Mouse (Mus musculus) neural tube, embryonic 14.5 days (tissue): ENCODE measurements around the gene Scamp5. TPM values are rescaled to one million over a fixed set of nuclear protein-coding genes. Genes with fewer than 3 reads are reported as not detected.

ENCODE experiments used
- ATAC-seq: fragments of 200-750 bp; cut with Nextera tagmentation; 2 replicates; pipeline ENCODE4 v1.8.0; 2017; ENCODE audit warnings: low read depth, mild to moderate bottlenecking, moderate TSS enrichment, moderate library complexity
- H3K27ac ChIP-seq: fragments of 300-500 bp; sonication (generic); 2 replicates; pipeline ENCODE4 v1.5.1; 2014; ENCODE audit warnings: low read depth, mild to moderate bottlenecking, control low read depth, low read length, moderate library complexity, mixed read lengths
- H3K27me3 ChIP-seq: fragments of 300-500 bp; sonication (generic); 2 replicates; pipeline ENCODE4 v1.6.1; 2014; ENCODE audit warnings: low read length; ENCODE audit not compliant: control insufficient read depth, insufficient read depth
- H3K36me3 ChIP-seq: fragments of 300-500 bp; sonication (generic); 2 replicates; pipeline ENCODE4 v1.6.1; 2014; ENCODE audit warnings: low read length, mixed read lengths; ENCODE audit not compliant: control insufficient read depth, insufficient read depth
- H3K4me1 ChIP-seq: fragments of 300-500 bp; sonication (generic); 2 replicates; pipeline ENCODE4 v1.6.1; 2014; ENCODE audit warnings: low read length; ENCODE audit not compliant: control insufficient read depth, insufficient read depth
- H3K4me2 ChIP-seq: fragments of 300-500 bp; sonication (generic); 2 replicates; pipeline ENCODE4 v1.6.1; 2014; ENCODE audit warnings: mild to moderate bottlenecking, low read depth, low read length, control low read depth
- H3K4me3 ChIP-seq: fragments of 300-500 bp; sonication (generic); 2 replicates; pipeline ENCODE4 v1.5.1; 2014; ENCODE audit warnings: low read depth, low read length, control low read depth, mixed read lengths
- H3K9ac ChIP-seq: fragments of 300-500 bp; sonication (generic); replicated peaks from 2 replicates; pipeline ENCODE4 v1.6.1; 2014; ENCODE audit warnings: low read depth, mild to moderate bottlenecking, control low read depth, low read length, mixed read lengths
- H3K9me3 ChIP-seq: fragments of 300-500 bp; sonication (generic); 2 replicates; pipeline ENCODE4 v1.6.1; 2016; ENCODE audit warnings: low read length; ENCODE audit not compliant: control insufficient read depth
- WGBS: fragments of 180-500 bp; shearing (Covaris S2); extraction: QIAGEN DNeasy Blood & Tissue Kit; methylation state at CpG from one replicate; pipeline ENCODE4 v1.1.7; 2014; 5-methylcytosine and 5-hydroxymethylcytosine counted together
- polyA plus RNA-seq: library from polyadenylated mRNA; unstranded; fragments of >200 nt; fragmentation: Nextera tagmentation; extraction: Ambion mirVana; gene quantifications from 2 replicates; pipeline ENCODE4 v1.2.1, GENCODE M21; 2014

The Scamp5 gene
- 61.3 and 73.7 TPM in 2 replicates for polyA plus RNA-seq

DNA sequence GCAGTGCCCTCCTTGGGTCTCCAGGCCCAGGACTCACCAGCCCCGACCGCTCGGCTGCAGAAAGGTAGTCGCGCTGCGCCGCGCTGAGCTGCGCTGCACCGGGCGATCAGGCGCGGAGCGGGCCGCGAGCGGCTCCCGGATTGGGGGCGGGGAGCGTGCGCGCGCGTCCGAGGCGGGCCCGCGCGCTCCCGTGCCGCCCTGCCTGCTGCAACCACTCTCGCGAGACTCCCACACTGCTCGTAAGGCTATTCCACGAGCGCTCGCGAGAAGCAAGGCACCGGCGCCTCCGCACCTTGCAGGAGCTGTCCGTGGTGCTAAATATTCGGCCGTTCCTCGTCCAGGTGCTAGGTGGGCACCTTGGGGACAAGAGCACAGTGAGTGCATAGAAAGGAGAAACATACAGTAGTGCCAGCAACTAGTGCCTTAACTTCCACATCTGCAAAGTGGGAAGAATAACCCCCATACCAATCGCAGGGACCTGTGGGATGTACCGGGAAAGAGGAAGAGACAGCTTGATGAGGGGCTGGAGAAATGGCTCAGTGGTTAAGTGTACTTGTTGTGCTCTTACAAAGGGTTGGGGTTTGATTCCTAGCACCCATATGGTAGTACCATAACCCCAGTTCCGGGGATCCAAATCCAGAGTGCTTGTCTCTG is at the start of gene Scamp5:
Scamp5 (minus strand) TSS at position 165 of the 654 bp plus-strand sequence.
- Histone ChIP-seq H3K36me3 (no peaks in the 10 kb centered on the region), H3K4me1 (peaks cover 22% of the 10 kb centered on the region), H3K9me3 (no peaks in the 10 kb centered on the region), H3K4me2 (peak within 1 kb of the TSS; percentile 71), H3K27ac (peak within 1 kb of the TSS; percentile 89), H3K9ac (peak within 1 kb of the TSS; percentile 93), H3K4me3 (peak within 1 kb of the TSS; percentile 84), H3K27me3 (no peaks in the 10 kb centered on the region)
- 2% methylated on average over 46 of the region's 48 CpGs for WGBS
- ATAC-seq = peak; percentile 94

DNA sequence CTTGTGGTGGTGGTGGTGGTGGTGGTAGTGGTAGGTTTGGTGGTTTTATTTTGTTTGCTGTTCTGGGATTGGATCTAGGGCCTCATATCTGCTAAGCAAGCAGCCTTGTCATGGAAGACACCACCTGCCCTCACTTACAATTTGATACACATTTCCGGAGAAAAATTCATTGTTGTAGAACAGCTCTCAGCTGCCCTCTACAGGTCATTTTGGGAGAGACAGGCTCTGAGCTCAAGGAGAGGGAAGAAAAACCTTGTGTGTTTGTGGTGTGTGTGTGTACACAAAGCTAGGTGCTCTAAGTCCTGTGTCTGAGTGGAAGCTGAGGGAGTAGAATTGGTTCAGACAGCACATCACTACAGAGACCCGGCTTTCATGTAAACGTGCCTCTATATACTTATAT is 49.3 kb upstream of the Scamp5 start:
- Histone ChIP-seq H3K4me2 (no peak overlapping the region), H3K36me3 (no peaks in the 10 kb centered on the region), H3K4me1 (peaks cover 5% of the 10 kb centered on the region), H3K4me3 (no peak overlapping the region), H3K27ac (no peak overlapping the region), H3K9me3 (no peaks in the 10 kb centered on the region), H3K9ac (no peak overlapping the region), H3K27me3 (no peaks in the 10 kb centered on the region)
- ATAC-seq = no peak
- 12% methylated on average over 3 of the region's 3 CpGs for WGBS

DNA sequence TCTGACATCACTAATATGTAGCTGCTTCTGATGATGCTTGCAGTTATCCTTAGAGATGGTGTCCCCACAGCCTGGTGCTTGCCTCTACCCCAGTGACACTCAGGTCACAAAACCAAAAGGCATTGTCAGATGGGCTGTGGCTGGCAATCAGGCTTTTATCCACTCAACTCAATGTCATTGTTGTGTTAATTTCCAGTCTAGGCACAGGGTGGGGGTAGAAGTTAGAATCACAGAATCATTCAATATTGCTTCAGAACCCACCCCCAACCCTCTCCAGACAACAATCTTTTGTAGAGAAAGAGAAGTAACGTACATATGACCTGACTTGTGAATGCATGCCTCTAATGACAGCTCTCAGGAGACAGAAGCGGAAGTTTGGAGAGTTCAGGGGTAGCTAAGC is 42.7 kb upstream of the Scamp5 start:
- no peak overlapping the region for H3K9ac ChIP-seq
- H3K4me1 ChIP-seq = peaks cover 7% of the 10 kb centered on the region; the same call in 1 of the 2 replicates
- 61% methylated on average over 2 of the region's 2 CpGs for WGBS
- H3K4me2 ChIP-seq = no peak overlapping the region
- no peak for ATAC-seq
- no peaks in the 10 kb centered on the region for H3K36me3 ChIP-seq
- H3K27me3 ChIP-seq = no peaks in the 10 kb centered on the region
- H3K9me3 ChIP-seq = no peaks in the 10 kb centered on the region
- H3K4me3 ChIP-seq = no peak overlapping the region
- no peak overlapping the region for H3K27ac ChIP-seq

DNA sequence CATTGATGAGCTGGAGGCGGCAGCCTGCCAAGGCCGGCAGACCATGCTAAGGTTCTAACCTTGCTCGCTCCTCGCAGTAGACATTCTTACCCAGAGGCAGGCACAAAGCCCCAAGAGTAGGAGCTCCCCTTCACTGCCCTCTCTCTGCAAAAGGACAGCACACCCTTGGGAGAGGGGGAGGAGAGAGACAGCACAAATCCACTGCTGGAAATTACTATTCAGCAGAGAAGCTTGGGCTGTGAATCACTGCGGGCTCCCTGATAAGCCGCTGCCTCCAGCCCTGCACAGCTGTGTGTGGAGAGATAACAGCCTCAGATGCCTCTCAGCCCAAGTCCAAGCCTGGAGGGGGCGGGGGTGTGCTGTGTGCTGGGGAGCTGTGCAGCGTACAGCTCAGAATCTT is 37.8 kb upstream of the Scamp5 start:
- 4% methylated on average over 8 of the region's 8 CpGs for WGBS
- H3K27ac ChIP-seq = peak overlapping the region; percentile 75
- H3K27me3 ChIP-seq = peaks cover 10% of the 10 kb centered on the region; the same call in 1 of the 2 replicates
- H3K9me3 ChIP-seq = no peaks in the 10 kb centered on the region
- no peaks in the 10 kb centered on the region for H3K36me3 ChIP-seq
- H3K4me2 ChIP-seq = peak overlapping the region; percentile 89
- peak; percentile 80; the same call in 1 of the 2 replicates for ATAC-seq
- H3K4me1 ChIP-seq = peaks cover 54% of the 10 kb centered on the region
- H3K9ac ChIP-seq = peak overlapping the region; percentile 41; the same call in 1 of the 2 replicates
- no peak overlapping the region for H3K4me3 ChIP-seq

DNA sequence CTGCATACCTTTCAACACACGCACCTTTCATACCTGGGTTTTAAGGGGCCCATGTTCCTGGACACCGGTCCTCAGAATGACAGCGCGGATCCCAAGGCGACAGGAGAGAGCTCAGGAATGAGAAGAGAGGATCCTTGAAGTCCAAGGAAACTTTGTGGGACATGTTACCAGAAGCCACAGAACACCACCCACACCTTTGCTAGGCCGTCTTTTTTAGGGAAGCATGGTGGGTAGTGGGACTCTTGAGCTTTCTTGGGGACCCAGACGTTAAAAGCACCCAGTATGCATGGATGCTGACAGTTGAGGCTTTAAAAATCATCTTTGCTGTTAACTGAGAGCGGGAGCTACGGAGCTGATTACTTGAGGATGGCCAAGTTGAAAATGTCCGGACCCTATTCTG is 37.0 kb upstream of the Scamp5 start:
- H3K9me3 ChIP-seq = no peaks in the 10 kb centered on the region
- peak overlapping the region; percentile 89 for H3K4me2 ChIP-seq
- peaks cover 57% of the 10 kb centered on the region for H3K4me1 ChIP-seq
- no peak overlapping the region for H3K9ac ChIP-seq
- peaks cover 12% of the 10 kb centered on the region; the same call in 1 of the 2 replicates for H3K27me3 ChIP-seq
- peak overlapping the region; percentile 75; the same call in 1 of the 2 replicates for H3K27ac ChIP-seq
- no peaks in the 10 kb centered on the region for H3K36me3 ChIP-seq
- WGBS = 49% methylated on average over 10 of the region's 10 CpGs
- no peak overlapping the region; the same call in 1 of the 2 replicates for H3K4me3 ChIP-seq
- ATAC-seq = no peak

DNA sequence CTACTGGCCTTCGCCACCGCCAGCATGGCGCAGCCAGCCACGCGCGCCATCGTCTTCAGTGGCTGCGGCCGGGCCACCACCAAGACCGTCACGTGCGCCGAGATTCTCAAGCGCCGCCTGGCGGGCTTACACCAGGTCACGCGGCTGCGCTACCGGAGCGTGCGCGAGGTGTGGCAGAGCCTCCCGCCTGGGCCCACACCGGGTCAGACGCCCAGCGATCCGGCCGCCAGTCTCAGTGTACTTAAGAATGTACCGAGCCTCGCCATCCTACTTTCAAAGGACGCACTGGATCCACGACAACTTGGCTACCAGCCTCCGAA is 36.5 kb upstream of the Scamp5 start:
- peak; percentile 73 for ATAC-seq
- Histone ChIP-seq H3K36me3 (no peaks in the 10 kb centered on the region), H3K4me3 (peak overlapping the region; percentile 37), H3K27me3 (peaks cover 12% of the 10 kb centered on the region; the same call in 1 of the 2 replicates), H3K4me2 (peak overlapping the region; percentile 89), H3K4me1 (peaks cover 57% of the 10 kb centered on the region), H3K27ac (no peak overlapping the region; the same call in 1 of the 2 replicates), H3K9me3 (no peaks in the 10 kb centered on the region), H3K9ac (peak overlapping the region; percentile 18; the same call in 1 of the 2 replicates)
- under 1% methylated on average over 34 of the region's 34 CpGs for WGBS

DNA sequence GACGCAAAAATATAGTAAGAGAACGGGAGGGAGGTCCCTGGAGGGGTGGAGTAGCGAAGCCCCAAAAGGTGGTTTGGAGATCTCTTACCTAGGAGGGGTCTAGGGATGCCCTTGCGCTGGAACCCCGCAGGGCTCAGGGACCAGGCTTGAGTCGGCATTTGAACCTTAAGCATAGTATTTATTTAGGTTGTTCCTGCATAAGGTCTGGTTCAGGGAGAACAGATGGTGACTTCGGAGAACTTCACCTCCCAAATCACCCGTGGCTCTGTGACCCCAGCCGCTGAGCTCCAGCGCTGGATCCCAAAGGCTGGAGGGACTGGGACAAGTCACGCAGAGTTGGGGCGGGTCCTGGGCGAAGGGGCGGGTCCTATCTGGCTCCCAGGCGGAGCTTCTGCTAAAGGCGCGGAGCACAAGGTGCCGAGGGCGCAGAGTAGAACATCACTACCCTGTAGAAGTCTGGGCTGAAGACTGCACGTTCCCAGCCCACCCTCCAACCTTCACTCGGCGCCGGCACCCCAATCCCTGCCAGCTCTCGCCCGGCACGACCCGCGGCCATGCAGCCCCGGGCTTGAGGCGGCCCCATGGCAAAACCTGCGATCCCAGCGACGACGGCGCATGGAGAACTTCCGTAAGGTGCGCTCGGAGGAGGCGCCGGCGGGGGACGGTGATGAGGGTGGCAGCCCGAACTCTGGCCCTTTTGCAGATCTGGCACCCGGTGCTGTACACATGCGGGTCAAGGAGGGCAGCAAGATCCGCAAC is 35.9 kb upstream of the Scamp5 start, which contains the start of gene Rpp25:
Rpp25 (plus strand) TSS at position 405 of the 759 bp plus-strand sequence.
- Histone ChIP-seq H3K4me3 (peak within 1 kb of the TSS; percentile 37), H3K36me3 (no peaks in the 10 kb centered on the region), H3K27ac (peak within 1 kb of the TSS; percentile 3; the same call in 1 of the 2 replicates), H3K9ac (peak within 1 kb of the TSS; percentile 18), H3K4me2 (peak within 1 kb of the TSS; percentile 89), H3K4me1 (peaks cover 58% of the 10 kb centered on the region), H3K9me3 (no peaks in the 10 kb centered on the region), H3K27me3 (peaks cover 12% of the 10 kb centered on the region; the same call in 1 of the 2 replicates)
- ATAC-seq = 0 out of 2 replicates have a peak, but pooled peaks have one; percentile 21
- WGBS = under 1% methylated on average over 46 of the region's 46 CpGs

DNA sequence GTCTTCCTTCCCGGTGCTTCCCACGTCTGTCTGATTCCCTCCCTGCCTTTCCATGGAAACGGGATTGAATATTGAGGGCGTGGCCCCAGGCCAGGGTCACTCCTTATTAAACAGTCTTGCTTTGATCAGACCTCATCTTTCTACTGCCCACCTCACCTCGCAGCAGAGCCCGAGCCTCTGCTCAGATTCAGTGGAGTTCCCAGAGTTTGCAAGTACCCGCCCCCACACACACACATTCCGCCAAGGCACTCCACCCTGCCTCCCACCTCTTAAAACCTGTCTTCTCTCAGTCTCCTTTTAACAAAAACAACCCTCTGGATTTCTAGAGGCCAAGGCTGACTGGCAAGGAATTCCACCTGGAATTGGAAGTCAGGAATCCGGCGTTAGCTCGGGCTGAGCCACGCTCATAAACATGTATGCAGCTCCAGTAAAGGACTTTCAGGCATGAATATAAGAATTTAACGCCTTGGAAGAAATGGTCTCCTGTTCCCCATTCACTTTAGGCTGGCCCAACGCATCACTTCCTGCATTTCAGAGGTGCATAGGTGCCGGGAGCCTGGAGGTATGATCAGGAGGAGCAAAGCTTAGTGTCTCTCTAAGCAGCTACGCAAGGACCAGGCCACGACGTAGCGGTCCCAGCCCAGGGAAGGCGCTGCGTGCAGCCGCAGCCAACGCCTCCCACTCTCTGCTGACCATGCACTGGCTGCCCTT is 35.2 kb upstream of the Scamp5 start:
- Histone ChIP-seq H3K36me3 (no peaks in the 10 kb centered on the region), H3K4me2 (peak overlapping the region; percentile 89), H3K27ac (peak overlapping the region; percentile 86; the same call in 1 of the 2 replicates), H3K27me3 (peaks cover 12% of the 10 kb centered on the region; the same call in 1 of the 2 replicates), H3K4me1 (peaks cover 64% of the 10 kb centered on the region), H3K9me3 (no peaks in the 10 kb centered on the region), H3K9ac (peak overlapping the region; percentile 18), H3K4me3 (peak overlapping the region; percentile 37)
- no peak for ATAC-seq
- 2% methylated on average over 23 of the region's 23 CpGs for WGBS
